Mouse (Mus musculus) lung, adult 2 months (tissue): Measurements from ENCODE around the gene Kdm2a.

ENCODE experiments used
- CTCF ChIP-seq: fragments of 200-500 bp; IDR thresholded peaks from 2 replicates; pipeline ENCODE4 v1.5.1; 2011; ENCODE audit warnings: mild to moderate bottlenecking, low read length, control low read depth; ENCODE audit not compliant: insufficient read depth
- POLR2A ChIP-seq: fragments of 200-500 bp; IDR thresholded peaks from 2 replicates; pipeline ENCODE4 v1.6.1; 2011; ENCODE audit warnings: low read depth, mild to moderate bottlenecking, control low read depth, low read length, borderline replicate concordance; ENCODE audit errors: extremely low read depth

- no peak for TF ChIP-seq POLR2A
- TF ChIP-seq CTCF: no peak
Observed at GRCm38 (mm10) chr19:4370254-4370653, 27.8 kb downstream of the Kdm2a start.
